Mouse (Mus musculus) layer of hippocampus, postnatal 14 days (tissue): ENCODE measurements around the gene Sowaha. TPM values are rescaled to one million over a fixed set of nuclear protein-coding genes. Genes with fewer than 3 reads are reported as not detected.
"Not testable (repeated sequence)": the region's sequence is repeated elsewhere in the genome, so short reads cannot be mapped to it uniquely, and the experiment has no call there.

Experiments
- DNase-seq, 2 experiments: peaks; one replicate each; pipeline ENCODE4 v3.0.0; 2021 to 2022; ENCODE audit warnings: low spot score in 2 of 2, mixed read lengths in 1 of 2
- total RNA-seq, 2 experiments: library from RNA; stranded (reverse); gene quantifications; 2 replicates each; pipeline ENCODE4 v1.2.3; 2021

The Sowaha gene
- total RNA-seq, 2 experiments from 2014 or later = 106 to 108 TPM

- no peak for DNase-seq
These were observed 32.1 kb downstream of the Sowaha start for GRCm38 (mm10) chr11:53447996-53448395.

- DNase-seq = no peak
These were observed 33.9 kb downstream of the Sowaha start for GRCm38 (mm10) chr11:53446183-53446582.

GRCm38 (mm10) chr11:53445562-53445961 lies 34.5 kb downstream of the Sowaha start:
- no peak for DNase-seq

- no peak for DNase-seq
These were observed 36.2 kb downstream of the Sowaha start for GRCm38 (mm10) chr11:53443861-53444260.

GRCm38 (mm10) chr11:53441921-53442320 lies 38.2 kb downstream of the Sowaha start:
- DNase-seq = no peak

GRCm38 (mm10) chr11:53436338-53436737 lies 43.7 kb downstream of the Sowaha start:
- DNase-seq = no peak

GRCm38 (mm10) chr11:53435504-53435903 lies 44.6 kb downstream of the Sowaha start:
- DNase-seq = no peak

GRCm38 (mm10) chr11:53433057-53433456 lies 47.0 kb downstream of the Sowaha start:
- no peak for DNase-seq

- DNase-seq = no peak
These were observed 48.6 kb downstream of the Sowaha start for GRCm38 (mm10) chr11:53431347-53432056.

- peak; percentile 99 for DNase-seq
These were observed 49.3 kb downstream of the Sowaha start, which contains the start of the genes Uqcrq and Gdf9 for GRCm38 (mm10) chr11:53430670-53431346. Gene Uqcrq (minus strand): TSS chr11:53430831. Gene Gdf9 (plus strand): TSS chr11:53431023.

- no peak for DNase-seq
These were observed 49.8 kb downstream of the Sowaha start for GRCm38 (mm10) chr11:53430300-53430669.

- DNase-seq = no peak
These were observed 50.9 kb downstream of the Sowaha start for GRCm38 (mm10) chr11:53429182-53429581.

GRCm38 (mm10) chr11:53428716-53429057 lies 51.4 kb downstream of the Sowaha start:
- DNase-seq = no peak

GRCm38 (mm10) chr11:53427993-53428715 lies 51.9 kb downstream of the Sowaha start:
- no peak for DNase-seq

GRCm38 (mm10) chr11:53426914-53427313 lies 53.2 kb downstream of the Sowaha start:
- not testable (repeated sequence) for DNase-seq

Other genes starting within 250 kb of the Sowaha start
- gene Hspa4, start 179.8 kb downstream of the Sowaha start, total RNA-seq = 100 to 1,000 TPM; 177 to 192 TPM
- gene Zcchc10, start 155.6 kb downstream of the Sowaha start, total RNA-seq = 10 to 100 TPM in 1 of 2 experiments, 1 to 10 TPM in 1; 8.2 to 10.7 TPM
- 100 to 1,000 TPM; 220 to 224 TPM for gene Aff4, start 129.4 kb downstream of the Sowaha start, total RNA-seq
- not detected for gene Leap2, start 57.1 kb downstream of the Sowaha start, total RNA-seq
- gene Uqcrq, start 49.4 kb downstream of the Sowaha start, total RNA-seq = 100 to 1,000 TPM; 539 to 559 TPM
- gene Gdf9, start 49.3 kb downstream of the Sowaha start, total RNA-seq = 1 to 10 TPM in 1 of 2 experiments, under 1 TPM in 1; 0.71 to 1.3 TPM
- under 1 TPM in 1 of 2 experiments, not detected in 1; 0.26 TPM for gene Gm10447, start 23.2 kb downstream of the Sowaha start, total RNA-seq
- 1 to 10 TPM; 4.0 to 4.5 TPM for gene Shroom1, start 23.1 kb downstream of the Sowaha start, total RNA-seq
- not detected for gene Gm9837, start 9.8 kb downstream of the Sowaha start, total RNA-seq
- 1 to 10 TPM; 2.4 to 2.5 TPM for gene Gm9945, start 108 bp downstream of the Sowaha start, total RNA-seq
- gene Sept8, start 39.0 kb upstream of the Sowaha start, total RNA-seq = 100 to 1,000 TPM; 206 to 209 TPM
- 100 to 1,000 TPM; 140 to 149 TPM for gene Kif3a, start 87.1 kb upstream of the Sowaha start, total RNA-seq
- not detected for gene Il4, start 138.4 kb upstream of the Sowaha start, total RNA-seq
- gene Il13, start 154.4 kb upstream of the Sowaha start, total RNA-seq = not detected
- 10 to 100 TPM in 1 of 2 experiments, 1 to 10 TPM in 1; 9.0 to 10.5 TPM for gene Rad50, start 227.0 kb upstream of the Sowaha start, total RNA-seq
- not detected for gene Il5, start 240.5 kb upstream of the Sowaha start, total RNA-seq